In the genomic region with DNA sequence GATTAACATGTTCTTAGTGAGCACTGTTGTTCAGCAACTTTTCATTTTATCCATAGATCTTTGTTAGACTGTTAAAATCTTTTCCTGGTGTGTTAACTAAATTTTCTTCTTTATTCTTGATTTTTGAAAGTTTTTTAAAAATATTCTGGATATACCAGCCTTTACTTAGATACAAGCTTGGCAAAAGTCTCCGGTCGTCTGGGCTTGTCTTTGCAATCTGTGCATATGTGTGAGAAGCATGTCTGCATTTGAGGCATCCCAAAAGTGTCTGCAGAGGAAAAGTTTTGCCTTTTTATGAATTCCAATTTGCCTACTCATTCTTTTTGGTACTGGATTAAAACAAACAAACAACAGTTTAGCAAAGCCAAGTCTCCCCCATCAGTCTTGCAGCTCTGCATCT, we compare ENCODE assay signal across 12 mouse cellular contexts.
"Had no signal": no experiment of that assay in that cellular context is flagged by ENCODE, and none has a peak within 500 bp of the region (broad histone marks: within the 10 kb centered on the region; RNA-seq: fewer than 3 reads in every experiment).

No protein-coding gene starts in this region.

- DNase-seq: kidney, adult 18-20 months; lung, adult 2 months; right cerebral cortex, adult 18-20 months; right cerebral cortex, postnatal 25 days; thymus, adult 18-20 months; thymus, postnatal 14 days had no signal

- H3K4me1 ChIP-seq: limb, embryonic 10.5 days; liver, embryonic 15.5 days had no signal

- H3K9ac ChIP-seq: liver, embryonic 15.5 days; neural tube, embryonic 13.5 days had no signal

- H3K4me3 ChIP-seq: limb, embryonic 10.5 days; liver, embryonic 15.5 days; neural tube, embryonic 13.5 days had no signal

- H3K27ac ChIP-seq: limb, embryonic 10.5 days; liver, embryonic 15.5 days; neural tube, embryonic 13.5 days had no signal

- ATAC-seq: lung, postnatal 0 days had no signal

- H3K27me3 ChIP-seq: liver, embryonic 15.5 days; neural tube, embryonic 13.5 days had no signal

- H3K4me2 ChIP-seq: liver, embryonic 11.5 days; liver, embryonic 15.5 days; midbrain, embryonic 11.5 days; neural tube, embryonic 13.5 days had no signal

- H3K9me3 ChIP-seq: limb, embryonic 10.5 days; liver, embryonic 15.5 days; neural tube, embryonic 13.5 days had no signal
